Mouse (Mus musculus) testis, adult 2 months (tissue): ENCODE measurements around the gene Mfsd14a.

Experiments used
- CTCF ChIP-seq: fragments of 200-500 bp; IDR thresholded peaks from 2 replicates; pipeline ENCODE4 v1.5.1; 2012; ENCODE audit warnings: low read depth, mild to moderate bottlenecking, inconsistent platforms, low read length, moderate library complexity; ENCODE audit not compliant: control insufficient read depth, insufficient read depth, insufficient replicate concordance
- POLR2A ChIP-seq: fragments of 200-500 bp; IDR thresholded peaks from 2 replicates; pipeline ENCODE4 v1.6.1; 2012; ENCODE audit warnings: low read depth, mild to moderate bottlenecking, inconsistent platforms, low read length, moderate library complexity; ENCODE audit not compliant: control insufficient read depth

- TF ChIP-seq POLR2A: no peak
- no peak for TF ChIP-seq CTCF
These were observed 48.1 kb downstream of the Mfsd14a start, which contains the start of gene Trmt13 for GRCm38 (mm10) chr3:116614295-116614892.
